Mouse (Mus musculus): ENCODE data around the gene BC004004.
A peak's percentile ranks its signal among the peaks of the same experiment; 100 is the strongest.

Gene BC004004

GRCm38 (mm10) chr17:29360761-29361221 lies 92.2 kb downstream of the BC004004 start, which contains the start of gene Fgd2:
Gene Fgd2, plus strand, starts transcription at chr17:29360914.
- TF ChIP-seq POU5F1 (IDR thresholded peaks at IDR 0.05; ENCODE audit: borderline replicate concordance, low read length) (no peak), CTCF (conservative IDR thresholded peaks at IDR 0.05; ENCODE audit: low read length) (0 out of 2 replicates have a peak, but pooled peaks have one; percentile 8), NANOG (IDR thresholded peaks at IDR 0.05; ENCODE audit: borderline replicate concordance, low read length) (no peak)
- H3K27me3 ChIP-seq (ENCODE audit: insufficient read depth, low read length) = peaks cover 2% of the 10 kb centered on the region; the same call in 1 of the 2 replicates
- H3K36me3 ChIP-seq (ENCODE audit: insufficient read depth, low read length) = no peaks in the 10 kb centered on the region
- H3K4me3 ChIP-seq (replicated peaks; ENCODE audit: low read length) = peak within 1 kb of the TSS; percentile 48
- peaks cover 49% of the 10 kb centered on the region for H3K4me1 ChIP-seq (replicated peaks; ENCODE audit: low read depth, low read length)
- no peaks in the 10 kb centered on the region for H3K9me3 ChIP-seq (ENCODE audit: low read length)

- Histone ChIP-seq H3K4me3 (replicated peaks; ENCODE audit: low read length) (0 out of 2 replicates have a peak overlapping the region, but pooled peaks have one; percentile 48), H3K36me3 (ENCODE audit: insufficient read depth, low read length) (no peaks in the 10 kb centered on the region), H3K9me3 (ENCODE audit: low read length) (no peaks in the 10 kb centered on the region), H3K27me3 (ENCODE audit: insufficient read depth, low read length) (peaks cover 5% of the 10 kb centered on the region), H3K4me1 (replicated peaks; ENCODE audit: low read depth, low read length) (peaks cover 43% of the 10 kb centered on the region)
- TF ChIP-seq CTCF (conservative IDR thresholded peaks at IDR 0.05; ENCODE audit: low read length) (no peak), NANOG (IDR thresholded peaks at IDR 0.05; ENCODE audit: borderline replicate concordance, low read length) (no peak), POU5F1 (IDR thresholded peaks at IDR 0.05; ENCODE audit: borderline replicate concordance, low read length) (no peak)
These were observed 93.5 kb downstream of the BC004004 start for GRCm38 (mm10) chr17:29361982-29362691.

- Histone ChIP-seq H3K4me1 (replicated peaks; ENCODE audit: low read depth, low read length) (peaks cover 48% of the 10 kb centered on the region), H3K36me3 (ENCODE audit: insufficient read depth, low read length) (no peaks in the 10 kb centered on the region), H3K27me3 (ENCODE audit: insufficient read depth, low read length) (peaks cover 14% of the 10 kb centered on the region), H3K4me3 (replicated peaks; ENCODE audit: low read length) (no peak overlapping the region), H3K9me3 (ENCODE audit: low read length) (no peaks in the 10 kb centered on the region)
- TF ChIP-seq CTCF (conservative IDR thresholded peaks at IDR 0.05; ENCODE audit: low read length) = no peak
- no peak for TF ChIP-seq NANOG (IDR thresholded peaks at IDR 0.05; ENCODE audit: borderline replicate concordance, low read length)
- no peak for TF ChIP-seq POU5F1 (IDR thresholded peaks at IDR 0.05; ENCODE audit: borderline replicate concordance, low read length)
These were observed 94.5 kb downstream of the BC004004 start for GRCm38 (mm10) chr17:29363109-29363508.

All from E14TG2a.4 (cell line).